In genomic region chr13:64007688-64008087, GRCm38 (mm10) we compare ENCODE assay signal across 13 mouse cellular contexts.
DNase-seq lines count a peak whose midpoint lies in the region; ATAC-seq and TF ChIP-seq lines count a peak whose summit lies in the region.
"Had no signal": no experiment of that assay in that cellular context is flagged by ENCODE, and none has a peak within 500 bp of the region (broad histone marks: within the 10 kb centered on the region; RNA-seq: fewer than 3 reads in every experiment).

No protein-coding gene starts in this region.

- no peak overlapping the region for H3K27ac ChIP-seq in hindbrain, postnatal 0 days
- H3K27ac ChIP-seq in hindbrain, embryonic 12.5 days, result no peak overlapping the region
- no peak overlapping the region for H3K27ac ChIP-seq in liver, postnatal 0 days (ENCODE audit: low read depth)
- no peak overlapping the region for H3K27ac ChIP-seq in liver, embryonic 12.5 days
- H3K27ac ChIP-seq in cortical plate, adult 2 months (ENCODE audit: insufficient read depth, low read length), result no peak overlapping the region
- H3K27ac ChIP-seq: limb, embryonic 10.5 days had no signal

- no peaks in the 10 kb centered on the region for H3K9me3 ChIP-seq in hindbrain, postnatal 0 days (ENCODE audit: low read length)
- H3K9me3 ChIP-seq in hindbrain, embryonic 12.5 days (replicated peaks), result no peaks in the 10 kb centered on the region
- H3K9me3 ChIP-seq in liver, postnatal 0 days (ENCODE audit: low read length), result no peaks in the 10 kb centered on the region
- no peaks in the 10 kb centered on the region for H3K9me3 ChIP-seq in liver, embryonic 12.5 days (replicated peaks)
- H3K9me3 ChIP-seq: limb, embryonic 10.5 days had no signal

- no peak for TF ChIP-seq EP300 in liver, postnatal 0 days (IDR thresholded peaks at IDR 0.05; ENCODE audit: low read depth)

- H3K36me3 ChIP-seq in hindbrain, postnatal 0 days (ENCODE audit: insufficient read depth, low read length), result no peaks in the 10 kb centered on the region
- H3K36me3 ChIP-seq in hindbrain, embryonic 12.5 days, result no peaks in the 10 kb centered on the region
- no peaks in the 10 kb centered on the region for H3K36me3 ChIP-seq in liver, postnatal 0 days (replicated peaks; ENCODE audit: insufficient read depth, low read length)
- H3K36me3 ChIP-seq in liver, embryonic 12.5 days, result no peaks in the 10 kb centered on the region
- H3K36me3 ChIP-seq: limb, embryonic 10.5 days had no signal

- 71% methylated on average over 2 of the region's 2 CpGs for WGBS in hindbrain, postnatal 0 days
- 88% methylated on average over 2 of the region's 2 CpGs for WGBS in hindbrain, embryonic 12.5 days
- WGBS in liver, postnatal 0 days (ENCODE audit: insufficient replicate concordance), result 62% methylated on average over 2 of the region's 2 CpGs
- WGBS in liver, embryonic 12.5 days (ENCODE audit: insufficient replicate concordance), result 47% methylated on average over 2 of the region's 2 CpGs

- TF ChIP-seq POLR2A in cortical plate, adult 2 months (IDR thresholded peaks at IDR 0.05; ENCODE audit: extremely low read depth, insufficient read depth, low read length), result no peak

- H3K4me2 ChIP-seq in hindbrain, postnatal 0 days (ENCODE audit: low read depth, low read length), result no peak overlapping the region
- no peak overlapping the region for H3K4me2 ChIP-seq in hindbrain, embryonic 12.5 days (replicated peaks)
- H3K4me2 ChIP-seq in liver, postnatal 0 days (ENCODE audit: low read depth, low read length), result no peak overlapping the region
- no peak overlapping the region for H3K4me2 ChIP-seq in liver, embryonic 12.5 days

- H3K27me3 ChIP-seq in hindbrain, postnatal 0 days (ENCODE audit: insufficient read depth, low read length), result no peaks in the 10 kb centered on the region
- H3K27me3 ChIP-seq in hindbrain, embryonic 12.5 days, result no peaks in the 10 kb centered on the region
- H3K27me3 ChIP-seq in liver, postnatal 0 days (ENCODE audit: insufficient read depth, low read length), result no peaks in the 10 kb centered on the region
- H3K27me3 ChIP-seq in liver, embryonic 12.5 days (replicated peaks), result no peaks in the 10 kb centered on the region

- 0 out of 2 replicates have a peak, but pooled peaks cover 5% of the 10 kb centered on the region for H3K4me1 ChIP-seq in hindbrain, postnatal 0 days (ENCODE audit: insufficient read depth, low read length)
- H3K4me1 ChIP-seq in hindbrain, embryonic 12.5 days, result peaks cover 9% of the 10 kb centered on the region
- 0 out of 2 replicates have a peak, but pooled peaks cover 2% of the 10 kb centered on the region for H3K4me1 ChIP-seq in liver, postnatal 0 days (ENCODE audit: insufficient read depth)
- H3K4me1 ChIP-seq in liver, embryonic 12.5 days, result no peaks in the 10 kb centered on the region
- no peaks in the 10 kb centered on the region for H3K4me1 ChIP-seq in cortical plate, adult 2 months (ENCODE audit: control insufficient read depth, insufficient read depth, low read length)

- TF ChIP-seq CTCF in hindbrain, postnatal 0 days (IDR thresholded peaks at IDR 0.05; ENCODE audit: low read depth), result peak; percentile 74
- peak; percentile 58 for TF ChIP-seq CTCF in liver, postnatal 0 days (IDR thresholded peaks at IDR 0.05; ENCODE audit: low read depth)
- TF ChIP-seq CTCF in cortical plate, adult 2 months (IDR thresholded peaks at IDR 0.05; ENCODE audit: extremely low read depth, insufficient read depth, low read length), result peak; percentile 60

- no peak overlapping the region for H3K9ac ChIP-seq in hindbrain, postnatal 0 days (replicated peaks; ENCODE audit: low read length)
- no peak overlapping the region for H3K9ac ChIP-seq in hindbrain, embryonic 12.5 days
- no peak overlapping the region for H3K9ac ChIP-seq in liver, postnatal 0 days (replicated peaks)
- H3K9ac ChIP-seq in liver, embryonic 12.5 days, result no peak overlapping the region

- peak; percentile 52; the same call in 1 of the 2 replicates for ATAC-seq in hindbrain, postnatal 0 days
- no peak for ATAC-seq in hindbrain, embryonic 12.5 days (ENCODE audit: low FRiP score)
- ATAC-seq in liver, postnatal 0 days, result no peak
- no peak for ATAC-seq in liver, embryonic 12.5 days

- no peak overlapping the region for H3K4me3 ChIP-seq in hindbrain, postnatal 0 days (ENCODE audit: low read length)
- no peak overlapping the region for H3K4me3 ChIP-seq in hindbrain, embryonic 12.5 days
- H3K4me3 ChIP-seq in liver, postnatal 0 days (ENCODE audit: low read depth, low read length), result no peak overlapping the region
- no peak overlapping the region for H3K4me3 ChIP-seq in liver, embryonic 12.5 days
- no peak overlapping the region for H3K4me3 ChIP-seq in cortical plate, adult 2 months (ENCODE audit: insufficient read depth, low read length)
- H3K4me3 ChIP-seq: limb, embryonic 10.5 days had no signal

- intact Hi-C loops in gastrocnemius, postnatal 36 days (cut with DNase I), result no loop called here

- peak; percentile 34 for DNase-seq in adrenal gland, postnatal 14 days
- no peak for DNase-seq in adrenal gland, adult 2 months
- DNase-seq in hindbrain, postnatal 0 days (ENCODE audit: low spot score), result peak; percentile 58
- DNase-seq in liver, postnatal 0 days, result no peak
- no peak for DNase-seq in gastrocnemius, postnatal 36 days
- DNase-seq: adrenal gland, postnatal 36 days; cerebellum, adult 9-11 months; right cerebral cortex, postnatal 25 days; thymus, postnatal 36 days had no signal

Comparison
In these comparisons a context has a peak if more than half of its experiments do, and no peak if none do; other contexts are left out.
1. DNase-seq: peak in adrenal gland, postnatal 14 days (single experiment) and hindbrain, postnatal 0 days (single experiment); none in adrenal gland, adult 2 months (single experiment), liver, postnatal 0 days (single experiment) and gastrocnemius, postnatal 36 days (0 of 2).
2. Peak in every context shown above with its lines, with median percentiles within 50 percentile points of each other: CTCF ChIP-seq.